Mouse (Mus musculus) heart, postnatal 0 days (tissue): Measurements from ENCODE around the gene Pidd1.

ENCODE experiments used
- CTCF ChIP-seq: IDR thresholded peaks from 2 replicates; pipeline ENCODE4 v1.5.1; 2016; ENCODE audit warnings: antibody characterized with exemption, control low read depth, low read depth
- EP300 ChIP-seq: IDR thresholded peaks from 2 replicates; pipeline ENCODE4 v1.6.1; 2016; ENCODE audit warnings: antibody characterized with exemption, low read depth

GRCm38 (mm10) chr7:141476981-141477370 lies 33.2 kb upstream of the Pidd1 start:
- no peak for TF ChIP-seq CTCF
- no peak for TF ChIP-seq EP300
